Mouse (Mus musculus): ENCODE data around the gene Aco2. TPM values are rescaled to one million over a fixed set of nuclear protein-coding genes. Genes with fewer than 3 reads are reported as not detected.
A peak's percentile ranks its signal among the peaks of the same experiment; 100 is the strongest.

Gene Aco2
- polyA plus RNA-seq, 1 experiment from 2014 or later: 98.9 TPM

DNA sequence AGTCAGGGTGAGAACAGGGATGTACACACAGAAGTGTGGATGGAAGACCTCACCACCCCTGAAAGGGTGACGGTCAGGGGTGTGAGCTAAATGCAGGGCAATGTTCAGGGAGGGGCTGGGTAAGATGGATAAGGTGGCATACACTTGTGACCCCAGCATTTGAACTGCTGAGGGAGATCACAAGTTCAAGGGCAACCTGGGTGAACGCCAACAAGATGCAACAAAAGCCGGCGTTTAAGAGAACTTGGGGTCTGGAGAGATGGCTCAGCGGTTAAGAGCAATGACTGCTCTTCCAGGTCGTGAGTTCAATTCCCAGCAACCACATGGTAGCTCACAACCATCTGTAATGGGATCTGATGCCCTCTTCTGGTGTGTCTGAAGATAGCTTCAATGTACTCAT, 82.6 kb downstream of the Aco2 start:
- H3K4me1 ChIP-seq (replicated peaks): peaks cover 14% of the 10 kb centered on the region
- no peak overlapping the region for H3K4me3 ChIP-seq (replicated peaks)
- H3K36me3 ChIP-seq (replicated peaks): peaks cover 40% of the 10 kb centered on the region
- H3K9me3 ChIP-seq (replicated peaks): no peaks in the 10 kb centered on the region
- no peak overlapping the region for H3K27ac ChIP-seq (replicated peaks)
- H3K9ac ChIP-seq: no peak overlapping the region
- no peaks in the 10 kb centered on the region for H3K27me3 ChIP-seq
- WGBS (ENCODE audit: insufficient replicate concordance): 81% methylated on average over 6 of the region's 6 CpGs
- no peak for ATAC-seq (ENCODE audit: insufficient read depth)
- no peak overlapping the region for H3K4me2 ChIP-seq

DNA sequence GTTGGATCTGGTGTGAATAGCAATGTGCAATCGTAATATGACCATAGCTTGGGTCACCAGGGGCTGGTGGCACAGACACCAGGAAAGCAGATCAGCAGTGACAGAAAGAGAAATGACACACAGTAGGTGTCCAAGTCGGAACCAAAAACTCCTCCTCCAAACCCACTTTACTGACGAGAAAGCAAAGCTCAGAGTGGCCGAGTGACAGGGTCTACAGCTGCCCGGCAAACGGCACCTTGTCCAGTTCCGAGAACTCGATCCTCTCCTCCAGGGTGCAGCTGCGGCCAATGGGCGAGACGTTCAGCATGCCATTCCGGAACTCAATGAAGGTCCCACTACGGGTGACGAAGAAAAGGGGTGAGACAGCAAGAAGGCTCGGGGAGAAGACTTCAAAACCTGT, 83.3 kb downstream of the Aco2 start:
- 84% methylated on average over 15 of the region's 15 CpGs for WGBS (ENCODE audit: insufficient replicate concordance)
- Histone ChIP-seq H3K36me3 (replicated peaks) (peaks cover 40% of the 10 kb centered on the region), H3K27ac (replicated peaks) (no peak overlapping the region), H3K4me1 (replicated peaks) (peaks cover 21% of the 10 kb centered on the region), H3K27me3 (no peaks in the 10 kb centered on the region), H3K9me3 (replicated peaks) (no peaks in the 10 kb centered on the region), H3K4me3 (replicated peaks) (no peak overlapping the region), H3K4me2 (no peak overlapping the region), H3K9ac (no peak overlapping the region)
- no peak for ATAC-seq (ENCODE audit: insufficient read depth)

- Histone ChIP-seq H3K4me2 (no peak overlapping the region), H3K4me3 (replicated peaks) (no peak overlapping the region), H3K9me3 (replicated peaks) (no peaks in the 10 kb centered on the region), H3K4me1 (replicated peaks) (peaks cover 29% of the 10 kb centered on the region), H3K27me3 (no peaks in the 10 kb centered on the region), H3K27ac (replicated peaks) (no peak overlapping the region), H3K9ac (no peak overlapping the region), H3K36me3 (replicated peaks) (peaks cover 33% of the 10 kb centered on the region)
- no peak for ATAC-seq (ENCODE audit: insufficient read depth)
- 59% methylated on average over 8 of the region's 8 CpGs for WGBS (ENCODE audit: insufficient replicate concordance)
Observed at GRCm38 (mm10) chr15:81956457-81956856, 84.3 kb downstream of the Aco2 start.

GRCm38 (mm10) chr15:81957598-81957997, 85.5 kb downstream of the Aco2 start:
- no peak for ATAC-seq (ENCODE audit: insufficient read depth)
- Histone ChIP-seq H3K4me2 (no peak overlapping the region), H3K9me3 (replicated peaks) (no peaks in the 10 kb centered on the region), H3K36me3 (replicated peaks) (peaks cover 27% of the 10 kb centered on the region; the same call in 1 of the 2 replicates), H3K27me3 (no peaks in the 10 kb centered on the region), H3K9ac (no peak overlapping the region), H3K4me1 (replicated peaks) (peaks cover 31% of the 10 kb centered on the region), H3K27ac (replicated peaks) (no peak overlapping the region), H3K4me3 (replicated peaks) (no peak overlapping the region)
- 70% methylated on average over 11 of the region's 11 CpGs for WGBS (ENCODE audit: insufficient replicate concordance)

- no peak for ATAC-seq (ENCODE audit: insufficient read depth)
- Histone ChIP-seq H3K36me3 (replicated peaks) (peaks cover 22% of the 10 kb centered on the region; the same call in 1 of the 2 replicates), H3K9ac (no peak overlapping the region), H3K4me3 (replicated peaks) (no peak overlapping the region), H3K9me3 (replicated peaks) (no peaks in the 10 kb centered on the region), H3K4me1 (replicated peaks) (peaks cover 31% of the 10 kb centered on the region), H3K27me3 (no peaks in the 10 kb centered on the region), H3K4me2 (no peak overlapping the region; the same call in 1 of the 2 replicates), H3K27ac (replicated peaks) (peak overlapping the region; percentile 48)
- 62% methylated on average over 3 of the region's 3 CpGs for WGBS (ENCODE audit: insufficient replicate concordance)
Observed at GRCm38 (mm10) chr15:81958906-81959305, 86.8 kb downstream of the Aco2 start.

DNA sequence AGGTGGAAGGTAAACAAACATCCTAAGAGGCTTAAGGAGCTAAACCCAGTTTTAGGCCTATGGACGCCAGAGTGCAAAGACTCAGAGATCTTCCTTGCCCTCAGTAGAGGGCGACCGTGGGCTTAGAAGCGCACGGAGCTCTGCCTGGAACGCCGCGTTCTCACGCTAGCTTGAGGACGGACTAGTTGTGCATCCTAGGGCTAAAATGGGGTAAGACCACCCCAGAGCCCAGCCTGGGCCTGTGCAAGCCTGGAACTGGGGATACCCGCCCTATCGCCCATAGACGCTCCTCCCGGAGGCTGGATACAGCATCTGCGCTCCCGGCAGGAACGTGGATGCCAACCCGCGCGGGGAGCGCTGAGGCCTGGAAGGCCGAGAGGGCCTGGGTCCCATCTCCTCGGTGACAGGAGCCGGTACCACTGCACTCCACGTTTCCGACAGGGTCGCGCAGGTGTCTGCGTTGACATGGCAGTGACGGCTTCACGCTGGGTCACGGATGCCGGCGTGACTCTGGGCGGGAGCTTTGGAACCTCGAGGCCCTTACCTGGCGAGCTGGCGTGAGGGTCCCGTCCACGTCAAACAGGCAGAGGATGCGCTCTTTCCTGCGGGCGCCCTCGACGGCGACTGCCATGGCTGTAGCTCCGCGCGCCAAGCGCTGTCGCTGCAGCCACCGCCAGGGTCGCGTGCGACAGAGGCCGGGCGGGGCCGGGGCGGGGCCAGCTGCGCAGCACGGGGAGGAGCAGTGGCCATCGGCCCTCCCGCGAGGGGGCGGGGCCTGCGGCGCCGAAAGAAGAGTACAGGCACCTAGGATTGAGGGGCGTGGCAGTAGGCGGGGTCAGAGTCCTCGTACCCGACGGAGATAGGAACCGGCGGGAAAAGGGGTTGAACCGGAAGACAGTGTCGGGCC, 88.3 kb downstream of the Aco2 start, which contains the start of gene Pmm1:
TSS of gene Pmm1 (minus strand) at position 760 of the 907 bp plus-strand sequence.
- Histone ChIP-seq H3K4me2 (peak within 1 kb of the TSS; percentile 100), H3K4me3 (replicated peaks) (peak within 1 kb of the TSS; percentile 78), H3K9me3 (replicated peaks) (no peaks in the 10 kb centered on the region), H3K4me1 (replicated peaks) (peaks cover 36% of the 10 kb centered on the region), H3K27me3 (no peaks in the 10 kb centered on the region), H3K36me3 (replicated peaks) (0 out of 2 replicates have a peak, but pooled peaks cover 11% of the 10 kb centered on the region), H3K27ac (replicated peaks) (peak within 1 kb of the TSS; percentile 81), H3K9ac (peak within 1 kb of the TSS; percentile 80)
- ATAC-seq (ENCODE audit: insufficient read depth): peak; percentile 97
- WGBS (ENCODE audit: insufficient replicate concordance): under 1% methylated on average over 77 of the region's 77 CpGs

DNA sequence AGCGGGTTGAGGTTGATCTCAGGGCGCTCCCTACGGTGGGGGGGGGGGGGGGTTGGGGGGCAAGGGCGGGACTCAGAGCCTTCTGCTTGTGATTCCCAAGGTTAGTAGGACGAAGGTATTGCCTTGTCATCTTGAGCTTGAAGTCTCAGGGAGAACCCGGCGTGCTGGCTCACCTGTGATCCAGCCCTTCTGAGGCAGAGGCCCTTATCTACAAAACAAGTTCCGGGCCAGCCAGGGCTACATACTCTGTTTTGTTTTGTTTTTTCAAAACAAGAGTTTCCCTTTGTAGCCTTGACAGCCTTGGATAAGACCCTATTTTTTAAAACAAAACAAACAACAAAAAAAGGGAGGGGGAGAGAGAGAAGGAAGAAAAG, 89.0 kb downstream of the Aco2 start:
- Histone ChIP-seq H3K4me1 (replicated peaks) (peaks cover 36% of the 10 kb centered on the region), H3K4me2 (peak overlapping the region; percentile 100), H3K9me3 (replicated peaks) (no peaks in the 10 kb centered on the region), H3K9ac (peak overlapping the region; percentile 32; the same call in 1 of the 2 replicates), H3K4me3 (replicated peaks) (peak overlapping the region; percentile 78), H3K27ac (replicated peaks) (peak overlapping the region; percentile 79), H3K27me3 (no peaks in the 10 kb centered on the region; the same call in 1 of the 2 replicates), H3K36me3 (replicated peaks) (0 out of 2 replicates have a peak, but pooled peaks cover 5% of the 10 kb centered on the region)
- WGBS (ENCODE audit: insufficient replicate concordance): 2% methylated on average over 8 of the region's 8 CpGs
- ATAC-seq (ENCODE audit: insufficient read depth): peak; percentile 71

DNA sequence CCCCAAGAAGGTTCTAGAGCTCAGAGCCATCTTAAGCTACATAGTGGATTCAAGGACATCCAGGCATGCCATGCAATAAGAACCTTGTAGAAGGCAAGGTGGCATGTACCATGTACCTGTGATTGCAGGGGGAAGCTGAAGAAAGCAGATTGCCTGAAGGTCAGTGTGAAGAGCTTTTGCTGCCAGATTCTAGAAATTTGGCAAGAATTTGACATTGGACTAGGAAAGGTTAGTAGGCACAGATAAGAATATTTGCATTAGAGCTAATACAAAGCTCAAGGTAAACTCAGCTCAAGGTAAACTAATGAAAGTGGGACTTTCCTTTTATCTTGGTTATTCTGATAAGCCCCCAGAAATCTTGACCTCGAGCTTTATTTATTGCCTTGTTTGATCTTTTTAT, 92.2 kb downstream of the Aco2 start:
- no peak overlapping the region for H3K27ac ChIP-seq (replicated peaks)
- 28% methylated on average over 1 of the region's 1 CpGs for WGBS (ENCODE audit: insufficient replicate concordance)
- ATAC-seq (ENCODE audit: insufficient read depth): no peak
- H3K4me1 ChIP-seq (replicated peaks): peaks cover 40% of the 10 kb centered on the region
- no peak overlapping the region for H3K4me2 ChIP-seq
- no peak overlapping the region for H3K4me3 ChIP-seq (replicated peaks)
- H3K9ac ChIP-seq: no peak overlapping the region
- no peaks in the 10 kb centered on the region; the same call in 1 of the 2 replicates for H3K27me3 ChIP-seq
- no peaks in the 10 kb centered on the region for H3K36me3 ChIP-seq (replicated peaks)
- H3K9me3 ChIP-seq (replicated peaks): no peaks in the 10 kb centered on the region

Other genes starting within 250 kb of the Aco2 start
- 13.1 and 13.8 TPM in 2 replicates for gene L3mbtl2, start 208.4 kb upstream of the Aco2 start, polyA plus RNA-seq (2015; fragmentation: Nextera tagmentation; extraction: Ambion mirVana)
- 0.45 and 0.50 TPM in 2 replicates for gene Chadl, start 175.0 kb upstream of the Aco2 start, polyA plus RNA-seq (2015; fragmentation: Nextera tagmentation; extraction: Ambion mirVana)
- gene Zc3h7b, start 127.3 kb upstream of the Aco2 start, polyA plus RNA-seq (2015; fragmentation: Nextera tagmentation; extraction: Ambion mirVana): 5.0 and 5.1 TPM in 2 replicates
- 71.7 and 79.3 TPM in 2 replicates for gene Rangap1, start 126.8 kb upstream of the Aco2 start, polyA plus RNA-seq (2015; fragmentation: Nextera tagmentation; extraction: Ambion mirVana)
- gene Tef, start 69.9 kb upstream of the Aco2 start, polyA plus RNA-seq (2015; fragmentation: Nextera tagmentation; extraction: Ambion mirVana): 6.2 and 8.1 TPM in 2 replicates
- 11.1 and 12.2 TPM in 2 replicates for gene Tob2, start 13.5 kb upstream of the Aco2 start, polyA plus RNA-seq (2015; fragmentation: Nextera tagmentation; extraction: Ambion mirVana)
- 91.3 and 103 TPM in 2 replicates for gene Phf5a, start 398 bp upstream of the Aco2 start, polyA plus RNA-seq (2015; fragmentation: Nextera tagmentation; extraction: Ambion mirVana)
- 56.9 and 68.4 TPM in 2 replicates for gene Polr3h, start 53.9 kb downstream of the Aco2 start, polyA plus RNA-seq (2015; fragmentation: Nextera tagmentation; extraction: Ambion mirVana)
- gene Csdc2, start 64.5 kb downstream of the Aco2 start, polyA plus RNA-seq (2015; fragmentation: Nextera tagmentation; extraction: Ambion mirVana): 0.91 and 0.96 TPM in 2 replicates
- gene Pmm1, start 88.6 kb downstream of the Aco2 start, polyA plus RNA-seq (2015; fragmentation: Nextera tagmentation; extraction: Ambion mirVana): 17.5 and 17.8 TPM in 2 replicates
- gene 1700029P11Rik, start 108.2 kb downstream of the Aco2 start, polyA plus RNA-seq (2015; fragmentation: Nextera tagmentation; extraction: Ambion mirVana): not detected in 2 replicates
- gene Xrcc6, start 115.5 kb downstream of the Aco2 start, polyA plus RNA-seq (2015; fragmentation: Nextera tagmentation; extraction: Ambion mirVana): 50.2 and 51.8 TPM in 2 replicates
- 10.3 and 11.8 TPM in 2 replicates for gene Desi1, start 161.6 kb downstream of the Aco2 start, polyA plus RNA-seq (2015; fragmentation: Nextera tagmentation; extraction: Ambion mirVana)
- 146 and 148 TPM in 2 replicates for gene Snu13, start 175.3 kb downstream of the Aco2 start, polyA plus RNA-seq (2015; fragmentation: Nextera tagmentation; extraction: Ambion mirVana)
- gene 4930407I10Rik, start 186.8 kb downstream of the Aco2 start, polyA plus RNA-seq (2015; fragmentation: Nextera tagmentation; extraction: Ambion mirVana): not detected in 2 replicates
- gene Mei1, start 197.7 kb downstream of the Aco2 start, polyA plus RNA-seq (2015; fragmentation: Nextera tagmentation; extraction: Ambion mirVana): not detected in 2 replicates